Mouse (Mus musculus): ENCODE data around the gene Pgm2. TPM values are rescaled to one million over a fixed set of nuclear protein-coding genes. Genes with fewer than 3 reads are reported as not detected.

Pgm2 gene
- polyA plus RNA-seq, 1 experiment: 13.0 TPM

- no peaks in the 10 kb centered on the region for H3K36me3 ChIP-seq (ENCODE audit: control insufficient read depth, insufficient read depth)
- no peaks in the 10 kb centered on the region for H3K27me3 ChIP-seq (ENCODE audit: control insufficient read depth, insufficient read depth, insufficient read length)
- TF ChIP-seq REST (IDR thresholded peaks at IDR 0.05; ENCODE audit: insufficient read depth, insufficient read length) (no peak), POLR2AphosphoS2 (IDR thresholded peaks at IDR 0.05; ENCODE audit: insufficient read length, low read depth) (no peak), MYOD1 (IDR thresholded peaks at IDR 0.05; ENCODE audit: control insufficient read depth in 1 of 3, insufficient read length in 2 of 3, low read depth in 2 of 3) (no peak), TCF3 (IDR thresholded peaks at IDR 0.05; ENCODE audit: insufficient read length, low read depth) (no peak), SRF (IDR thresholded peaks at IDR 0.05; ENCODE audit: control insufficient read depth, insufficient read length, low read depth) (no peak), CEBPB (IDR thresholded peaks at IDR 0.05; ENCODE audit: insufficient read depth, poor library complexity, severe bottlenecking) (no peak), MYOG (IDR thresholded peaks at IDR 0.05; ENCODE audit: control insufficient read depth in 1 of 3, insufficient read depth in 1 of 3, insufficient read length in 2 of 3, low read depth in 2 of 3) (no peak), POLR2A (IDR thresholded peaks at IDR 0.05; ENCODE audit: insufficient read length, low read depth) (no peak), MAX (IDR thresholded peaks at IDR 0.05; ENCODE audit: low read depth) (no peak), E2F4 (IDR thresholded peaks at IDR 0.05; ENCODE audit: insufficient read depth) (no peak), USF1 (IDR thresholded peaks at IDR 0.05; ENCODE audit: low read depth) (no peak), TCF12 (IDR thresholded peaks at IDR 0.05; ENCODE audit: insufficient read depth, poor library complexity, severe bottlenecking) (no peak)
- H3K79me2 ChIP-seq (ENCODE audit: control insufficient read depth, insufficient read depth): no peaks in the 10 kb centered on the region
- no peak overlapping the region for H3K4me3 ChIP-seq
- no peak overlapping the region for H3K4me2 ChIP-seq (ENCODE audit: low read depth)
- H3ac ChIP-seq (ENCODE audit: control insufficient read depth, insufficient read length): no peak overlapping the region
Observed at GRCm38 (mm10) chr5:64046995-64047394, 45.8 kb upstream of the Pgm2 start.

- TF ChIP-seq TCF3 (IDR thresholded peaks at IDR 0.05; ENCODE audit: insufficient read length, low read depth) (no peak), MYOG (IDR thresholded peaks at IDR 0.05; ENCODE audit: control insufficient read depth in 1 of 3, insufficient read depth in 1 of 3, insufficient read length in 2 of 3, low read depth in 2 of 3) (no peak), REST (IDR thresholded peaks at IDR 0.05; ENCODE audit: insufficient read depth, insufficient read length) (no peak), MYOD1 (IDR thresholded peaks at IDR 0.05; ENCODE audit: control insufficient read depth in 1 of 3, insufficient read length in 2 of 3, low read depth in 2 of 3) (no peak), SRF (IDR thresholded peaks at IDR 0.05; ENCODE audit: control insufficient read depth, insufficient read length, low read depth) (no peak), TCF12 (IDR thresholded peaks at IDR 0.05; ENCODE audit: insufficient read depth, poor library complexity, severe bottlenecking) (no peak), POLR2AphosphoS2 (IDR thresholded peaks at IDR 0.05; ENCODE audit: insufficient read length, low read depth) (no peak), POLR2A (IDR thresholded peaks at IDR 0.05; ENCODE audit: insufficient read length, low read depth) (no peak), MAX (IDR thresholded peaks at IDR 0.05; ENCODE audit: low read depth) (no peak), E2F4 (IDR thresholded peaks at IDR 0.05; ENCODE audit: insufficient read depth) (no peak), CEBPB (IDR thresholded peaks at IDR 0.05; ENCODE audit: insufficient read depth, poor library complexity, severe bottlenecking) (no peak), USF1 (IDR thresholded peaks at IDR 0.05; ENCODE audit: low read depth) (no peak)
- H3K4me3 ChIP-seq: no peak overlapping the region
- H3ac ChIP-seq (ENCODE audit: control insufficient read depth, insufficient read length): no peak overlapping the region
- no peaks in the 10 kb centered on the region for H3K27me3 ChIP-seq (ENCODE audit: control insufficient read depth, insufficient read depth, insufficient read length)
- H3K4me2 ChIP-seq (ENCODE audit: low read depth): no peak overlapping the region
- H3K36me3 ChIP-seq (ENCODE audit: control insufficient read depth, insufficient read depth): no peaks in the 10 kb centered on the region
- H3K79me2 ChIP-seq (ENCODE audit: control insufficient read depth, insufficient read depth): no peaks in the 10 kb centered on the region
Observed at GRCm38 (mm10) chr5:64047921-64048320, 44.8 kb upstream of the Pgm2 start.

GRCm38 (mm10) chr5:64048605-64049004 lies 44.1 kb upstream of the Pgm2 start:
- H3ac ChIP-seq (ENCODE audit: control insufficient read depth, insufficient read length): no peak overlapping the region
- H3K79me2 ChIP-seq (ENCODE audit: control insufficient read depth, insufficient read depth): no peaks in the 10 kb centered on the region
- no peak overlapping the region for H3K4me3 ChIP-seq
- no peak overlapping the region for H3K4me2 ChIP-seq (ENCODE audit: low read depth)
- no peak for TF ChIP-seq POLR2AphosphoS2 (IDR thresholded peaks at IDR 0.05; ENCODE audit: insufficient read length, low read depth)
- no peak for TF ChIP-seq TCF12 (IDR thresholded peaks at IDR 0.05; ENCODE audit: insufficient read depth, poor library complexity, severe bottlenecking)
- no peak for TF ChIP-seq REST (IDR thresholded peaks at IDR 0.05; ENCODE audit: insufficient read depth, insufficient read length)
- no peak for TF ChIP-seq POLR2A (IDR thresholded peaks at IDR 0.05; ENCODE audit: insufficient read length, low read depth)
- TF ChIP-seq SRF (IDR thresholded peaks at IDR 0.05; ENCODE audit: control insufficient read depth, insufficient read length, low read depth): no peak
- no peak for TF ChIP-seq MYOG (IDR thresholded peaks at IDR 0.05; ENCODE audit: control insufficient read depth in 1 of 3, insufficient read depth in 1 of 3, insufficient read length in 2 of 3, low read depth in 2 of 3)
- TF ChIP-seq MYOD1 (IDR thresholded peaks at IDR 0.05; ENCODE audit: control insufficient read depth in 1 of 3, insufficient read length in 2 of 3, low read depth in 2 of 3): no peak
- TF ChIP-seq MAX (IDR thresholded peaks at IDR 0.05; ENCODE audit: low read depth): no peak
- H3K36me3 ChIP-seq (ENCODE audit: control insufficient read depth, insufficient read depth): no peaks in the 10 kb centered on the region
- H3K27me3 ChIP-seq (ENCODE audit: control insufficient read depth, insufficient read depth, insufficient read length): no peaks in the 10 kb centered on the region

- Histone ChIP-seq H3K79me2 (ENCODE audit: control insufficient read depth, insufficient read depth) (no peaks in the 10 kb centered on the region), H3K4me2 (ENCODE audit: low read depth) (no peak overlapping the region), H3K36me3 (ENCODE audit: control insufficient read depth, insufficient read depth) (no peaks in the 10 kb centered on the region), H3K4me3 (no peak overlapping the region), H3ac (ENCODE audit: control insufficient read depth, insufficient read length) (no peak overlapping the region), H3K27me3 (ENCODE audit: control insufficient read depth, insufficient read depth, insufficient read length) (no peaks in the 10 kb centered on the region)
- TF ChIP-seq MYOG (IDR thresholded peaks at IDR 0.05; ENCODE audit: control insufficient read depth in 1 of 3, insufficient read depth in 1 of 3, insufficient read length in 2 of 3, low read depth in 2 of 3) (no peak), SRF (IDR thresholded peaks at IDR 0.05; ENCODE audit: control insufficient read depth, insufficient read length, low read depth) (no peak), MAX (IDR thresholded peaks at IDR 0.05; ENCODE audit: low read depth) (no peak)
Observed at GRCm38 (mm10) chr5:64049256-64049655, 43.5 kb upstream of the Pgm2 start.

GRCm38 (mm10) chr5:64053010-64053409 lies 39.7 kb upstream of the Pgm2 start:
- Histone ChIP-seq H3K79me2 (ENCODE audit: control insufficient read depth, insufficient read depth) (no peaks in the 10 kb centered on the region), H3K36me3 (ENCODE audit: control insufficient read depth, insufficient read depth) (no peaks in the 10 kb centered on the region), H3K4me3 (no peak overlapping the region), H3ac (ENCODE audit: control insufficient read depth, insufficient read length) (no peak overlapping the region), H3K4me2 (ENCODE audit: low read depth) (no peak overlapping the region), H3K27me3 (ENCODE audit: control insufficient read depth, insufficient read depth, insufficient read length) (no peaks in the 10 kb centered on the region)
- TF ChIP-seq MAX (IDR thresholded peaks at IDR 0.05; ENCODE audit: low read depth) (no peak), POLR2AphosphoS2 (IDR thresholded peaks at IDR 0.05; ENCODE audit: insufficient read length, low read depth) (no peak)
